Mouse (Mus musculus) brain, embryonic 14.5 days (tissue): Measurements from ENCODE around the gene Fam214a.

Source experiments
- CTCF ChIP-seq: fragments of 200-500 bp; IDR thresholded peaks from 2 replicates; pipeline ENCODE4 v1.5.1; 2012; ENCODE audit warnings: inconsistent platforms, mild to moderate bottlenecking, moderate library complexity, borderline replicate concordance; ENCODE audit not compliant: insufficient read depth, insufficient read length; ENCODE audit errors: extremely low read depth
- POLR2A ChIP-seq: fragments of 200-500 bp; IDR thresholded peaks from 2 replicates; pipeline ENCODE4 v1.6.1; 2012; ENCODE audit warnings: mild to moderate bottlenecking, inconsistent platforms, borderline replicate concordance; ENCODE audit not compliant: poor library complexity, insufficient read depth, insufficient read length, severe bottlenecking; ENCODE audit errors: extremely low read depth

GRCm38 (mm10) chr9:75035944-75036343 lies 83.3 kb downstream of the Fam214a start:
- TF ChIP-seq CTCF (no peak), POLR2A (no peak)
